Mouse (Mus musculus) frontal cortex, postnatal 14 days (tissue): ENCODE measurements around the gene Cdhr2.
A peak's percentile ranks its signal among the peaks of the same experiment; 100 is the strongest.

ENCODE experiments used
- DNase-seq, 2 experiments: peaks; one replicate each; pipeline ENCODE4 v3.0.0; 2022; ENCODE audit warnings: low spot score in 2 of 2

Cdhr2 gene

GRCm38 (mm10) chr13:54692711-54693557 is 8.3 kb upstream of the Cdhr2 start:
- peak in 1 of 2 experiments; percentile 41 for DNase-seq

- DNase-seq, result peak; percentile 98
Observed at GRCm38 (mm10) chr13:54693558-54694347, 7.5 kb upstream of the Cdhr2 start, which contains the start of gene Rnf44. TSS of gene Rnf44 (minus strand) at chr13:54693907.

- peak; percentile 86 for DNase-seq
Observed at GRCm38 (mm10) chr13:54694348-54695060, 6.8 kb upstream of the Cdhr2 start.

- DNase-seq, result no peak
Observed at GRCm38 (mm10) chr13:54695479-54696230, 5.6 kb upstream of the Cdhr2 start.

DNA sequence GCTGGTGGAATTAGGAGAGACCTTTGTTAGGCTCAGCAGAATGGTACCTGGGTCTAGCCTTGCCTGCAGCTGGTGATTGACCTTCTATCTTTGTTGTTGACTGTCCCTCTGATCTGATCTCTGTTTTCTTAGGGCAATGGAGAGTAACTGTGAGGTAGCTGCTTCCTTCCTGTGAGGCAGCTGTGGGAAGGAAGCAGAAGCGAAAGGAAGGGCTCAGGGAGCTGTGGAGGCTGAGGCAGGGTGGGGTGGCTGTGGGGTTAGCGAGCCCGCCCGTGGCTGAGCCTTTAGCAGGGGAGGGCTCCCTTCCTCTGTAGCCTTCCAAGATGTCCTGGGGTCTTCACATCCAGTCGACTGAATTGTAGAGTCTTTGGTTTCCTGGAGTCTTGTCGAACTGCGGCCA is 1.2 kb downstream of the Cdhr2 start:
- DNase-seq, result no peak

- DNase-seq, result no peak
Observed at GRCm38 (mm10) chr13:54704890-54705289, 3.6 kb downstream of the Cdhr2 start.

DNA sequence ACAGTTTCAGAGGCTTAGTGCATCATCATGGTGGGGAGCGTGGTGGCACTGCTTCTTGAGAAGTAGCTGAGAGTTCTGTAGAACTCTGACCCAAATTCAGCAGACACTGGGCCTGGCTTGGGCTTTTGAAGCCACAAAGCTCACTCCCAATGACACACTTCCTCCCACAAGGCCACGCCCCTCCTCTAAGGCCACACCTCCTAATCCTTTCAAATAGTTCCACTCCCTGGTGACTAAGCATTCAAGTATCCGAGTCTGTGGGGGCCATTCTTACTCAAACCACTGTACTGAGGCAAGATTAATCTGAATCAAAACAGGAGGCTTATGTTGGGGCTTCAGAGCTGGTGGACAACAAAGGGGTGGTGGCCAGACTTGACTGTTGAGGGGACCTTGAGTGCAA is 9.6 kb downstream of the Cdhr2 start:
- no peak for DNase-seq

GRCm38 (mm10) chr13:54714393-54714792 is 13.1 kb downstream of the Cdhr2 start:
- DNase-seq, result no peak

DNA sequence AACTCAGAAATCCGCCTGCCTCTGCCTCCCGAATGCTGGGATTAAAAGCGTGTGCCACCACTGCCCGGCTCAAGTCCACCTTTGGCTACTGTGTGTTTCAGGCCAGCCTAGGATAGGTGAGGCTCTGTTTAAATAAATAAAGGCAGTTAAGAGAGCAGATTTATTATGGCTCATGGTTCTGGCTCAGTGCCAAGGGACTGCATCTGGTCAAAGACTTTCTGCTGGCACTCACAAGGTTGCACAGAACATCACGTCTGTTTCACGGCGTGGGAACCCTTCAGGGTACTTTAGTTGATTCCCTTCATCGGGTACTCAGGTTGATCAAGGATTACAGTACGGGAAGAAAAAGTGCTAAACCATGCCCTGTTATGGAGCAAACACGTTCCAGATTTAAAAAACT is 13.7 kb downstream of the Cdhr2 start:
- no peak for DNase-seq

GRCm38 (mm10) chr13:54716916-54717315 is 15.7 kb downstream of the Cdhr2 start:
- DNase-seq, result no peak

GRCm38 (mm10) chr13:54723143-54723542 is 21.9 kb downstream of the Cdhr2 start:
- no peak for DNase-seq

- DNase-seq, result no peak
Observed at GRCm38 (mm10) chr13:54726131-54726530, 24.9 kb downstream of the Cdhr2 start.

DNA sequence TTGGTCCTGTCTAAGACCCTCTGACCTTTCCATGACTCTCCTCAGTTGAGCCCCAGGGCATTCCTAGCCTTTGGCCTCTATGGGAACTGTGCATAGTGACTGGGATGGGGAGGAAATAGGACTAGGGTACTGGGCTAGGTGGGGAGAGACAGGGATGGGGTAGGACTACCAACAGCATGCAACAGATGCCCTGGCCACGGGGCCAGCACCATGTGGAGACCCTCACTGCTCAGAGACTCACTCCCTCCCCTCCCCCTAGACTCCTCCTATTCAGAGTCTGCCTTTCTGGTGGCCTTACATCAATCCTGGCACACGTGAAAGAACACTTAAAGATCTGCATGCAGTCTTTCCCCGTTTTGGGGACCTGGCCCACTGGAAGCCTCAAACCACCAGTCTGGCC is 35.7 kb downstream of the Cdhr2 start:
- no peak for DNase-seq

DNA sequence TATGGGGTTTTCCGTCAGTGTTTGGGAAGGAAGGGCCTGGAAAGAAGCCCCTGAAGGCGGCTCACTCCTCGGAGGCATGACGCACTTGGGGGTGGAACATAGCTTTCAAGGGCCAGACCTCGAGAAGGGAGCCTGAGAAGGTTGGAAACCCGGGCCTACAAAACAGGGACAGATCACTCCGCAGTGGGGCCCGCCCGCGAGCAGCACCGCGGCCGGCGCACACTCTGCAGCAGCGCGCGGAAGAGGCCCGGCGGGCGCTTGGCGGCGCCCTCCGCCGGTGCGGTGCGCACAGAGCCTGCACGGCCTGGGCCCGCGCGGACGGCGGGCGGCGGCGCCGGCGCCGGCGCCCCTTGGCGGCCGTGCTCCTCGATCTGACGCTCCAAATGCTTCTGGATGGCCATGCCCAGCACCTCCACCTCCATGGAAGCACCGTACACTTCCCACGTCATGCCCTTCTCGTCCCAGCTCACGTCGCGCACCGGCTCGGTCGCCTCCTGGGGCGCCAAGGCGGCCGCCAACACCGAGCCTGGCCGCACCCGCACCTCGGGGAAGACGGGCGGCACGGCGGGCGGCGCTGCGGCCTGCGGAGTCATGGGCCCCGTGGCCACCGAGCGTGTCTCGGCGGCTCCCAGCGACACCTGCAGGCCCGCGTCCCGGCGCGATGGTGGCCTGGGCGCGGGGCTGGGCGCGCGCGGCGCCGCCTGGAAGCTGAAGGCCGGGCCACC is 36.4 kb downstream of the Cdhr2 start:
- no peak for DNase-seq

- no peak for DNase-seq
Observed at GRCm38 (mm10) chr13:54738213-54738601, 36.9 kb downstream of the Cdhr2 start.

DNA sequence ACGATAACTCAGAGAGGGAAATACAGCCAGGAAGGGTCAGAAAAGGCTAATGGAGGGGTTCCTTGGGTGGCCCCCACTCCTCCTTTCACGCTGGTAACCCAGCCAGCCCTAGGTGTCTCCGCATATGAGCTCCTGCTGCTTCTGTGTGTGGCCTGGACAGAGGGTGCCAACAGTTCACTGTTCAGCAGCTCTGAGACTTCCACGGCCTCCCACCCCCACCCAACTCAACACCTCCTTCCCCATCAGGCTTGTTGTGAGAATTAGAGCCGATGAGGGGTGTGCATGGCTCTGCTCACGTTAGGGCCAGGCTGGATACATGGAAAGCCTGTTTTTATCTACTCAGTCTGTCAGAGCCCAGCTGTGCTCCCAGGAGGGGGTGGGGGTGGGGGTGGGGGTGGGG is 44.8 kb downstream of the Cdhr2 start:
- DNase-seq, result no peak

GRCm38 (mm10) chr13:54746896-54747295 is 45.6 kb downstream of the Cdhr2 start:
- DNase-seq, result no peak

GRCm38 (mm10) chr13:54748190-54748589 is 46.9 kb downstream of the Cdhr2 start:
- DNase-seq, result no peak

GRCm38 (mm10) chr13:54748721-54749060 is 47.4 kb downstream of the Cdhr2 start:
- DNase-seq, result no peak

- DNase-seq, result no peak
Observed at GRCm38 (mm10) chr13:54749061-54749863, 48.0 kb downstream of the Cdhr2 start.
